Mouse (Mus musculus): ENCODE data around the gene Gm28269. TPM values are rescaled to one million over a fixed set of nuclear protein-coding genes. Genes with fewer than 3 reads are reported as not detected.

The Gm28269 gene
- not detected for total RNA-seq (2023)

DNA sequence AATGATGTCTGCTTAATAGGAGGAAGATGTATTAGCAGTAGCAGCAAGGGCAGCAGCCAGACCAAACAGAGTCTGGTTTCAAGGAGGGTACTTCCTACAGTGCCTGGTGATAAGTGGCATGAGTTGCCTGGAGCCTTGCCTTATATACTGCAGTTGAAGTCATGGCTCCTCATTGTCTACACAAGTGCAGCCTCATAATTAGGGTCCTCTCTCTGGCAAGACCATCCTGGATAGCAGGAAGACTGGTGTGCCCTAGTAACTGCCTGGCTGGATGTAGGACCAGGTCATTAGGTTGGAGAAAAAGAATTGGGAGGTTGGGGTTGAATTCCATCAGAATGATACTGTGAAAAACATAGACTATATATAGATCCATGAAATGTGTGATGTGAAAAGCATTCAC, at the start of gene Gm28269:
TSS of gene Gm28269 (minus strand) at position 101 of the 400 bp plus-strand sequence.

DNA sequence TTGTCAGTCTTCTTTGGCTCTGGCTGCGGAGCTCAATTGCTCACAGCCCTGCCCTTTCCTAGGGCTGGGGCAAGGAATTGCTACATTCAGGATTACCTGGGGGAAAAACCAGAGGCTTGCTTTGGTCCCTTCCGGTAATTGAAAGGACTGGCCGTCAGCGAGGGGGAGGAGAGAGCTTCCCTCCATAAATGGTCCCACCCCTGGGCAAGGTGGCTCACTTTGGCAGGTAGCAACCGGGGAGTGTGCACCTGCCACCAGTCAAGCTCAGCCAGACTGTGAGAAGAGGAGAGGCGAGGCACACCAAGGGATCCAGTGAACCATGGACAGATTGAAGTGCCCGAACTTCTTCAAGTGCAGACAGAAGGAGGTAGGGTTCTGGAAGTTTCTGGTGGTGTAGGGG, 30.1 kb downstream of the Gm28269 start, which contains the start of gene Slc6a14:
TSS of gene Slc6a14 (plus strand) at position 68 of the 400 bp plus-strand sequence.

Other genes with a start within 250 kb of the Gm28269 start
- gene Slc6a14, start 30.2 kb downstream of the Gm28269 start, total RNA-seq (2023) = not detected

Measured in CD8-positive naive resting alpha-beta T cell, adult 57 days (primary cell).